8 mouse cellular contexts compared by ENCODE assay signal in the genomic region with DNA sequence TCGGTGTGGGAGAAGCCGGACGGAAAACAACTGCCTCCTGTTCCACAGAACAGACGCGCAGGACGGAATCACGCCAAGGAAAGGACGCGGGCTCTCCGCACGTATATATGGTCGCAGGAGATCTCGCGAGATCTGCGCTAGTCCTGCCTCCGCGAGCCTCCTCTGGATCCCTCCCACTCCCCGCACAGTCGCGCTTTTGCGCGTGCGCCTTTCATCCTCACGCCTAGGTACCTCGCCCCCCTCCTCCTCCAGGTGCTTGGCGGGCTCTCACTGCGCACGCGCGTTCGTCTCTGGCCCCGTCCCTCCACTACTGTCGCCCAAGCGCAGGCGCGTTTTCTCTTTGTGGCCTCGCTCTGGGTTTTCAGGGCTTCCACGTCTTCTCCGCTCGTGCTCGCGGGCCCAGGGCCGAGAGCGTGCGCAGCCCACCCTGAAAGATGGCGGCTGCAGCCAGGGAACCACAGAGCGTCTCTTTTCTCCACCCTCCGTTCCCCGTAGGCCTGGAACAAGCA. TPM values are rescaled to one million over a fixed set of nuclear protein-coding genes. Genes with fewer than 3 reads are reported as not detected.
DNase-seq lines count a peak whose midpoint lies in the region; ATAC-seq and TF ChIP-seq lines count a peak whose summit lies in the region.

A gene (minus strand): TSS at position 209 of the 509 bp plus-strand sequence.

- no peak for TF ChIP-seq EP300 in lung, postnatal 0 days (IDR thresholded peaks at IDR 0.05)

- H3K4me1 ChIP-seq in hindbrain, embryonic 10.5 days (replicated peaks), result peaks cover 20% of the 10 kb centered on the region
- H3K4me1 ChIP-seq in lung, postnatal 0 days (ENCODE audit: insufficient read depth, low read depth, low read length), result peaks cover 7% of the 10 kb centered on the region; the same call in 1 of the 2 replicates

- no peak for TF ChIP-seq CTCF in lung, postnatal 0 days (IDR thresholded peaks at IDR 0.05)

- H3K36me3 ChIP-seq in hindbrain, embryonic 10.5 days, result peaks cover 36% of the 10 kb centered on the region
- H3K36me3 ChIP-seq in lung, postnatal 0 days (ENCODE audit: insufficient read depth, low read length), result 0 out of 2 replicates have a peak, but pooled peaks cover 3% of the 10 kb centered on the region

- peak within 1 kb of the TSS; percentile 84 for H3K9ac ChIP-seq in lung, postnatal 0 days (replicated peaks; ENCODE audit: low read depth)

- peak within 1 kb of the TSS; percentile 96 for H3K4me2 ChIP-seq in lung, postnatal 0 days (replicated peaks; ENCODE audit: low read depth, low read length)

- H3K4me3 ChIP-seq in hindbrain, embryonic 10.5 days, result peak within 1 kb of the TSS; percentile 96
- peak within 1 kb of the TSS; percentile 79 for H3K4me3 ChIP-seq in lung, postnatal 0 days (ENCODE audit: low read depth, low read length)

- peak; percentile 98 for ATAC-seq in frontal cortex, adult (ENCODE audit: low TSS enrichment)
- ATAC-seq in lung, postnatal 0 days, result peak; percentile 98

- no peaks in the 10 kb centered on the region for H3K27me3 ChIP-seq in hindbrain, embryonic 10.5 days (ENCODE audit: insufficient read depth, poor library complexity, severe bottlenecking)
- H3K27me3 ChIP-seq in lung, postnatal 0 days (replicated peaks; ENCODE audit: insufficient read depth, low read length), result no peaks in the 10 kb centered on the region

- H3K27ac ChIP-seq in hindbrain, embryonic 10.5 days, result peak within 1 kb of the TSS; percentile 98
- peak within 1 kb of the TSS; percentile 89 for H3K27ac ChIP-seq in lung, postnatal 0 days (ENCODE audit: low read length)

- 3% methylated on average over 49 of the region's 49 CpGs for WGBS in hindbrain, embryonic 10.5 days
- WGBS in lung, postnatal 0 days, result 4% methylated on average over 48 of the region's 49 CpGs

- H3K9me3 ChIP-seq in hindbrain, embryonic 10.5 days, result no peaks in the 10 kb centered on the region
- H3K9me3 ChIP-seq in lung, postnatal 0 days (ENCODE audit: low read length), result no peaks in the 10 kb centered on the region

- peak; percentile 100 for DNase-seq in MN1 (ENCODE audit: low spot score)
- peak; percentile 100 for DNase-seq in cerebellum, adult 9-10 months
- peak; percentile 100 for DNase-seq in hindbrain, embryonic 10.5 days (ENCODE audit: low spot score)
- DNase-seq in layer of hippocampus, adult 9-11 months, result peak; percentile 99
- DNase-seq in lung, postnatal 0 days (ENCODE audit: low spot score), result peak; percentile 100
- DNase-seq in ovary, postnatal 14 days (ENCODE audit: low spot score), result peak; percentile 98
- DNase-seq in thymus, postnatal 14 days, result peak; percentile 100

RNA-seq across cellular contexts. Expression of the gene that starts here (rescaled TPM):
- 691 and 1,253 TPM in 2 replicates for polyA plus RNA-seq in hindbrain, embryonic 10.5 days (2016; fragmentation: Nextera tagmentation; extraction: Ambion mirVana)
- polyA plus RNA-seq in lung, postnatal 0 days (2015; fragmentation: Nextera tagmentation; extraction: Ambion mirVana), result 277 and 284 TPM in 2 replicates

Comparison
In these comparisons a context has a peak if more than half of its experiments do, and no peak if none do; other contexts are left out.
1. Peak in every context shown above with its lines: DNase-seq, ATAC-seq, H3K4me3 ChIP-seq and H3K27ac ChIP-seq.